Mouse (Mus musculus): Measurements from ENCODE around the gene Prdx6. TPM values are rescaled to one million over a fixed set of nuclear protein-coding genes. Genes with fewer than 3 reads are reported as not detected.

Gene Prdx6
- 100 to 1,000 TPM; 265 to 283 TPM for total RNA-seq (2021)

GRCm38 (mm10) chr1:161250604-161251416 lies at the start of gene Prdx6:
Gene Prdx6, minus strand, starts transcription at chr1:161251219.
- intact Hi-C loops (cut with DNase I), result loop anchor here (5.0 kb wide), 1 partner anchor 119 kb away; the partner anchor contains the start of gene Klhl20
- peak; percentile 64 for DNase-seq (ENCODE audit: low spot score)

GRCm38 (mm10) chr1:161288256-161288655 lies 37.2 kb upstream of the Prdx6 start:
- intact Hi-C loops (cut with DNase I), result no loop called here
- no peak for DNase-seq (ENCODE audit: low spot score)

GRCm38 (mm10) chr1:161286726-161287310 lies 35.8 kb upstream of the Prdx6 start:
- intact Hi-C loops (cut with DNase I), result loop anchor here (1.0 kb wide), 1 partner anchor 71 kb away; no protein-coding TSS in a partner anchor
- DNase-seq (ENCODE audit: low spot score), result no peak

GRCm38 (mm10) chr1:161281054-161281688 lies 30.2 kb upstream of the Prdx6 start:
- intact Hi-C loops (cut with DNase I), result no loop called here

GRCm38 (mm10) chr1:161279244-161279908 lies 28.4 kb upstream of the Prdx6 start:
- intact Hi-C loops (cut with DNase I), result no loop called here
- DNase-seq (ENCODE audit: low spot score), result no peak

More at GRCm38 (mm10) chr1:161281054-161281688, 30.2 kb upstream of the Prdx6 start:
- DNase-seq (ENCODE audit: low spot score), result no peak

- intact Hi-C loops (cut with DNase I), result no loop called here
- no peak for DNase-seq (ENCODE audit: low spot score)
Observed at GRCm38 (mm10) chr1:161273486-161273885, 22.5 kb upstream of the Prdx6 start.

GRCm38 (mm10) chr1:161271461-161271810 lies 20.4 kb upstream of the Prdx6 start:
- intact Hi-C loops (cut with DNase I), result no loop called here
- no peak for DNase-seq (ENCODE audit: low spot score)

- DNase-seq (ENCODE audit: low spot score), result no peak
- intact Hi-C loops (cut with DNase I), result no loop called here
Observed at GRCm38 (mm10) chr1:161270776-161271460, 19.9 kb upstream of the Prdx6 start.

- intact Hi-C loops (cut with DNase I), result no loop called here
- DNase-seq (ENCODE audit: low spot score), result no peak
Observed at GRCm38 (mm10) chr1:161269346-161269745, 18.3 kb upstream of the Prdx6 start.

- no peak for DNase-seq (ENCODE audit: low spot score)
- intact Hi-C loops (cut with DNase I), result no loop called here
Observed at GRCm38 (mm10) chr1:161268884-161269283, 17.9 kb upstream of the Prdx6 start.

GRCm38 (mm10) chr1:161268116-161268515 lies 17.1 kb upstream of the Prdx6 start:
- no peak for DNase-seq (ENCODE audit: low spot score)
- intact Hi-C loops (cut with DNase I), result no loop called here

GRCm38 (mm10) chr1:161264961-161265360 lies 13.9 kb upstream of the Prdx6 start:
- no peak for DNase-seq (ENCODE audit: low spot score)
- intact Hi-C loops (cut with DNase I), result no loop called here

- no peak for DNase-seq (ENCODE audit: low spot score)
- intact Hi-C loops (cut with DNase I), result no loop called here
Observed at GRCm38 (mm10) chr1:161263584-161263983, 12.6 kb upstream of the Prdx6 start.

GRCm38 (mm10) chr1:161262542-161262941 lies 11.5 kb upstream of the Prdx6 start:
- DNase-seq (ENCODE audit: low spot score), result no peak
- intact Hi-C loops (cut with DNase I), result no loop called here

GRCm38 (mm10) chr1:161260761-161261160 lies 9.7 kb upstream of the Prdx6 start:
- intact Hi-C loops (cut with DNase I), result no loop called here

GRCm38 (mm10) chr1:161259142-161259541 lies 8.1 kb upstream of the Prdx6 start:
- intact Hi-C loops (cut with DNase I), result no loop called here
- no peak for DNase-seq (ENCODE audit: low spot score)

More at GRCm38 (mm10) chr1:161260761-161261160, 9.7 kb upstream of the Prdx6 start:
- DNase-seq (ENCODE audit: low spot score), result no peak

- DNase-seq (ENCODE audit: low spot score), result no peak
- intact Hi-C loops (cut with DNase I), result no loop called here
Observed at GRCm38 (mm10) chr1:161258331-161258730, 7.3 kb upstream of the Prdx6 start.

- intact Hi-C loops (cut with DNase I), result no loop called here
- DNase-seq (ENCODE audit: low spot score), result no peak
Observed at GRCm38 (mm10) chr1:161256918-161257317, 5.9 kb upstream of the Prdx6 start.

GRCm38 (mm10) chr1:161254361-161254760 lies 3.3 kb upstream of the Prdx6 start:
- intact Hi-C loops (cut with DNase I), result loop anchor here (5.0 kb wide), 1 partner anchor 122 kb away; the partner anchor contains the start of gene Klhl20
- DNase-seq (ENCODE audit: low spot score), result no peak

- no peak for DNase-seq (ENCODE audit: low spot score)
- intact Hi-C loops (cut with DNase I), result loop anchor here (5.0 kb wide), 1 partner anchor 121 kb away; the partner anchor contains the start of gene Klhl20
Observed at GRCm38 (mm10) chr1:161252901-161253300, 1.9 kb upstream of the Prdx6 start.
